Mouse (Mus musculus): ENCODE results near the gene Myh14. TPM values are rescaled to one million over a fixed set of nuclear protein-coding genes. Genes with fewer than 3 reads are reported as not detected.

The Myh14 gene
- polyA plus RNA-seq, 1 experiment from 2014 or later, result 1.6 TPM

DNA sequence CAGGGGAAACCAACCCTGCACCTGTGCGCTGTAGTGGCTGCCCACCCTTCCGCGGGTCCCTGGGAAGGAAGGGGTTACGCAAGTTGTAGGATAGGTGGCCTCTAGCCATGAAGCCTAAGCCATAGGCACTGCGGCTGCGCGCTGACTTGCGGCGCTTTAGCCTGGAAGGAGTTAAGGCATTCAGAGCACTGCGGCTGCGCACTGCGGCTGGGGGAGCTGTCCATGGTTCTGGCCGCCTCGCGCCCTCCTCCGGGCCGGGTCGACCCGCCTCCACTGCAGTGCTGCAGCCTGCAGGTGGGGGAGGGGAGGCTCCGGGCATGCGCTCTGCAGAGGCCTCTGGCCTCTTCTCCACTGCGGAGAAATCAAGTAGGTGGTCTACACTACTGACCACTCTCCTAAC, 76.9 kb downstream of the Myh14 start:
- WGBS, result under 1% methylated on average over 22 of the region's 22 CpGs
- no peaks in the 10 kb centered on the region for H3K36me3 ChIP-seq (ENCODE audit: control insufficient read depth, insufficient read depth)
- peak overlapping the region; percentile 59 for H3K4me2 ChIP-seq (ENCODE audit: low read length)
- H3K27me3 ChIP-seq (replicated peaks; ENCODE audit: control insufficient read depth, insufficient read depth, low read length), result peaks cover 16% of the 10 kb centered on the region; the same call in 1 of the 2 replicates
- H3K4me3 ChIP-seq (replicated peaks; ENCODE audit: low read length), result peak overlapping the region; percentile 58
- peak overlapping the region; percentile 73 for H3K9ac ChIP-seq (replicated peaks; ENCODE audit: low read depth, low read length)
- ATAC-seq, result peak; percentile 27
- H3K27ac ChIP-seq (ENCODE audit: low read length), result peak overlapping the region; percentile 61
- no peaks in the 10 kb centered on the region for H3K9me3 ChIP-seq (ENCODE audit: control insufficient read depth, low read length)
- peaks cover 49% of the 10 kb centered on the region for H3K4me1 ChIP-seq (replicated peaks; ENCODE audit: control insufficient read depth, insufficient read depth, low read length)

DNA sequence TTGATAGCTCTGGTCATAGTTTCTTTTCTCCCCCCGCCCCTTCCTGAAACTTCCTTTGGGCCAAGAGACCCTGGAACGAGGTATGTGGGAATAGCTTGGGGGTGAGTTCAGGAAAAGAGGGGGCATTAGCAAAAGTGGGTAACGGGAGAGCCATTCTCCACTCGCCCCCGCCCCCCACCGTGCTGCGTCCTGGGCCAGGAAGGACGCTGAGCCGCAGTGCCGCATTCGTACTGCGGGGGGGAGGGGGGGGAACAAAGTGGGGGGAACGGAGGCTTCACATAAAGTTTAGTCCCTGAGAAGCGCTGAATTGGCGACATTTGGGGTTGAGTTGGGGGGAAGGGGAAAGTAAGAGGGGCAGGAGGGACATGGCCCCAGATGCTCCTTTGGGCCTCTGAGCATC, 77.6 kb downstream of the Myh14 start:
- Histone ChIP-seq H3K27me3 (replicated peaks; ENCODE audit: control insufficient read depth, insufficient read depth, low read length) (peaks cover 20% of the 10 kb centered on the region), H3K9ac (replicated peaks; ENCODE audit: low read depth, low read length) (no peak overlapping the region), H3K36me3 (ENCODE audit: control insufficient read depth, insufficient read depth) (no peaks in the 10 kb centered on the region), H3K4me3 (replicated peaks; ENCODE audit: low read length) (peak overlapping the region; percentile 8; the same call in 1 of the 2 replicates), H3K27ac (ENCODE audit: low read length) (no peak overlapping the region), H3K4me1 (replicated peaks; ENCODE audit: control insufficient read depth, insufficient read depth, low read length) (peaks cover 56% of the 10 kb centered on the region), H3K9me3 (ENCODE audit: control insufficient read depth, low read length) (no peaks in the 10 kb centered on the region), H3K4me2 (ENCODE audit: low read length) (peak overlapping the region; percentile 59)
- ATAC-seq, result no peak
- WGBS, result 2% methylated on average over 13 of the region's 15 CpGs

DNA sequence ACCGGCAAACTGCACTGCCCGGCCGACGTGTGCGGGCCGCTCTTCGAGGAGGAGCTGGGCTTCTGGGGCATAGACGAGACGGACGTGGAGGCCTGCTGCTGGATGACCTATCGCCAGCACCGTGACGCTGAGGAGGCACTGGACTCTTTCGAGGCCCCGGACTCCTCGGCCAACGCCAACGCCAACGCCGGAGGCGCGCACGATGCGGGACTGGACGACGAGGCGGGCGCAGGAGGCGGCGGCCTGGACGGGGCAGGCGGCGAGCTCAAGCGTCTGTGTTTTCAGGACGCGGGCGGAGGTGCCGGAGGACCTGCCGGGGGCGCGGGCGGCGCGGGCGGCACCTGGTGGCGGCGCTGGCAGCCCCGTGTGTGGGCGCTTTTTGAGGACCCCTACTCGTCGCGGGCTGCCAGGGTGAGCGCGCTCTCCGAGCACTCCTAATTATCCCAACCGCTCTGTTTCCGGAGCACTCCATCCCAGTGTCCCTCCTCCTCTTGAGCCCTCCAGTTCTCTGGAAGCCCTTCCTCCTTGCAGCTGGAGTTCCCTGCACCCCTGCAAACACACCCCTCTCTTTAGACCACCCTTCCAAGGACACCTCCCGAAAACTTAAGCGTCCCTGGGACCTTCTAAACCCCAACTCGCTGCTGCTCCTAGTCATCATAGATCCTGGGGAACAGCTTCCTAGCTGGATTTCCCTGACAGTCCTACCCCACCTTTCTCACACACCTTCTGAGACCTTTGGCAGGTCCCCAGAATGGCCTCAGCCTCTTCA, 79.1 kb downstream of the Myh14 start:
- Histone ChIP-seq H3K4me3 (replicated peaks; ENCODE audit: low read length) (peak overlapping the region; percentile 67), H3K27me3 (replicated peaks; ENCODE audit: control insufficient read depth, insufficient read depth, low read length) (peaks cover 28% of the 10 kb centered on the region), H3K36me3 (ENCODE audit: control insufficient read depth, insufficient read depth) (no peaks in the 10 kb centered on the region), H3K4me2 (ENCODE audit: low read length) (peak overlapping the region; percentile 96), H3K27ac (ENCODE audit: low read length) (no peak overlapping the region), H3K4me1 (replicated peaks; ENCODE audit: control insufficient read depth, insufficient read depth, low read length) (peaks cover 67% of the 10 kb centered on the region), H3K9ac (replicated peaks; ENCODE audit: low read depth, low read length) (peak overlapping the region; percentile 64), H3K9me3 (ENCODE audit: control insufficient read depth, low read length) (no peaks in the 10 kb centered on the region)
- under 1% methylated on average over 60 of the region's 60 CpGs for WGBS
- no peak for ATAC-seq

DNA sequence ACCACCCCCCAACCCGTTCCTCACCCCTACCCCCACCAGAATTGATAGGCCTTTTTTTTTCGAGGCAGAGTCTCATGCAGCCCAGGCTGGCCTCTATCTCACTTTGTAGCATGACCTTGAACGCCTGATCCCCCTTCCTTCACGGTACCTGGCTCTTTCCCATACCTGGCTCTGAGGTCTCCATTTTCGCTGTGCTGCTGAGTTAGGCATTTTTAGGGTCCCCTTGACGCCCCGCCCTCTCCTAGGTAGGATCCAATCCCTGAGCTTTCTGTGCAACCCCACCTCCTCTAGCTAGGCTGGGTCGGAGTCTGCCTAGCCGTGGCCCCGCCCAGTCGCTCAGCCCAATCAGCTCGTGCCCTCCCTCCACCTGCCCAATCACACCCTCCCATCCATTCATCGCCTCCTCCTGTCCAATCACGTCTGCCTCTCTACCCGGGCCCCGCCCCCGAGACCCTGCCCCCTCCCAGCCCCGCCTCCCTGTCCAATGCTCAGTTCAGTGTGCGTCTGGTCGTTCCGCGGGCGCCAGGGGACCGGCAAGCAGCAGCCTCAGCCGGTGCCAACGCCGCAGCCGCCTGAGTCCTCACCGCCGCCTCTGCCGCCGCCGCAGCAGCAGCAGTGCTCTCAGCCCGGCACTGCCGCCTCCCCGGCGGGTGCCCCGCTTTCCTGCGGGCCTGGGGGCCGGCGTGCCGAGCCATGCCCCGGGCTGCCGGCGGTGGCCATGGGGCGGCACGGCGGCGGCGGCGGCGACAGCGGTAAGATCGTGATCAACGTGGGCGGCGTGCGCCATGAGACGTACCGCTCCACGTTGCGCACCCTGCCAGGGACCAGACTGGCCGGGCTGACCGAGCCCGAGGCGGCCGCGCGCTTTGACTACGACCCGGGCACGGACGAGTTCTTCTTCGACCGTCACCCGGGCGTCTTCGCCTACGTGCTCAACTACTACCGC, 80.0 kb downstream of the Myh14 start, which contains the start of gene Kcnc3:
Gene Kcnc3, plus strand, starts transcription at position 263 of the 946 bp plus-strand sequence.
- H3K27me3 ChIP-seq (replicated peaks; ENCODE audit: control insufficient read depth, insufficient read depth, low read length), result peaks cover 28% of the 10 kb centered on the region
- ATAC-seq, result peak; percentile 92
- peak within 1 kb of the TSS; percentile 96 for H3K4me2 ChIP-seq (ENCODE audit: low read length)
- H3K9ac ChIP-seq (replicated peaks; ENCODE audit: low read depth, low read length), result peak within 1 kb of the TSS; percentile 64
- H3K9me3 ChIP-seq (ENCODE audit: control insufficient read depth, low read length), result no peaks in the 10 kb centered on the region
- peak within 1 kb of the TSS; percentile 67 for H3K4me3 ChIP-seq (replicated peaks; ENCODE audit: low read length)
- no peaks in the 10 kb centered on the region for H3K36me3 ChIP-seq (ENCODE audit: control insufficient read depth, insufficient read depth)
- peak within 1 kb of the TSS; percentile 29; the same call in 1 of the 2 replicates for H3K27ac ChIP-seq (ENCODE audit: low read length)
- H3K4me1 ChIP-seq (replicated peaks; ENCODE audit: control insufficient read depth, insufficient read depth, low read length), result peaks cover 67% of the 10 kb centered on the region
- under 1% methylated on average over 76 of the region's 80 CpGs for WGBS

DNA sequence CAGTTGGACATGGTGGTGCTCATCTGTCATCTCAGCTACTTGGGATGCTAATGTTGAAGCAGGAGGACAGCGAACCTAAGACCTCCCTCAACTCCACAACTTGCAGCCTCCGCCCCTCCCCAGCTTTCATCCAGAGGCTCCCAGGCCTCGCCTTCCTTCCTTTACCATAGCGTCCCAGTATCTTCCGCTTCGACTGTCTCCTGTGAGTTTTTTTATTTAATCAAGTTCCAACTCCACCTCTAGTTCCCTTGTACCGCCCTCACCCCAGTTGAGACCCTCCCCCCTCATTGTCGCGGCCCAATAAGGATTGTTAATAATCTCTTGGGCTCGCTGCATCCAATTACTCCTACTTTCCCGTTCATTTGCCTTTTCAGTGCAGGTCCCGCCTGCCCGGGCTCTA, 80.7 kb downstream of the Myh14 start:
- ATAC-seq, result no peak
- no peaks in the 10 kb centered on the region for H3K36me3 ChIP-seq (ENCODE audit: control insufficient read depth, insufficient read depth)
- WGBS, result 2% methylated on average over 13 of the region's 13 CpGs
- H3K27ac ChIP-seq (ENCODE audit: low read length), result no peak overlapping the region
- H3K4me3 ChIP-seq (replicated peaks; ENCODE audit: low read length), result peak overlapping the region; percentile 67
- H3K9ac ChIP-seq (replicated peaks; ENCODE audit: low read depth, low read length), result no peak overlapping the region; the same call in 1 of the 2 replicates
- H3K4me2 ChIP-seq (ENCODE audit: low read length), result peak overlapping the region; percentile 96
- H3K9me3 ChIP-seq (ENCODE audit: control insufficient read depth, low read length), result no peaks in the 10 kb centered on the region
- H3K27me3 ChIP-seq (replicated peaks; ENCODE audit: control insufficient read depth, insufficient read depth, low read length), result peaks cover 28% of the 10 kb centered on the region
- peaks cover 67% of the 10 kb centered on the region for H3K4me1 ChIP-seq (replicated peaks; ENCODE audit: control insufficient read depth, insufficient read depth, low read length)

DNA sequence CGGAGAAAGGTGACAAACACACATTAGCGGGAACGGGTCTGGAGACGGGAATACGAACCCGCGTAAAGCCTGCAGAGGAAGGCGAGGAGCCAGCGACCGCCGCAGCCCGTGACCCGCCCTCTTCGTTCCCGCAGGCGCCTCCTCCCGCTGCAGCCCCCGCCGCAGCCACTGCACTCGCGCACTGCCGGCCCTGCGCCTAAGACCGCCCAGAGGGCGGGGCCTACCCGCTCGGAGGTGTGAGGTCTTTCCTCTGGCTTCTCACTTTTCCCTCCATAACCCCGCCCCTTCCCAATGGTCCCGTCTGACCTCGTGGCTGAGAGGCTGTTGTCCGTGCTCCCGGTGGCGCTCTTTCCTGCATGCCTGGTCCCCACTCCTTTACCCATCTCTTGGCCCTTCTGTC, 81.5 kb downstream of the Myh14 start:
- H3K9ac ChIP-seq (replicated peaks; ENCODE audit: low read depth, low read length), result peak overlapping the region; percentile 63
- H3K4me2 ChIP-seq (ENCODE audit: low read length), result peak overlapping the region; percentile 96
- no peaks in the 10 kb centered on the region for H3K9me3 ChIP-seq (ENCODE audit: control insufficient read depth, low read length)
- H3K4me3 ChIP-seq (replicated peaks; ENCODE audit: low read length), result peak overlapping the region; percentile 67
- 0% methylated on average over 30 of the region's 33 CpGs for WGBS
- no peaks in the 10 kb centered on the region for H3K36me3 ChIP-seq (ENCODE audit: control insufficient read depth, insufficient read depth)
- ATAC-seq, result 0 out of 2 replicates have a peak, but pooled peaks have one; percentile 13
- H3K27ac ChIP-seq (ENCODE audit: low read length), result peak overlapping the region; percentile 16
- peaks cover 60% of the 10 kb centered on the region for H3K4me1 ChIP-seq (replicated peaks; ENCODE audit: control insufficient read depth, insufficient read depth, low read length)
- H3K27me3 ChIP-seq (replicated peaks; ENCODE audit: control insufficient read depth, insufficient read depth, low read length), result peaks cover 28% of the 10 kb centered on the region

DNA sequence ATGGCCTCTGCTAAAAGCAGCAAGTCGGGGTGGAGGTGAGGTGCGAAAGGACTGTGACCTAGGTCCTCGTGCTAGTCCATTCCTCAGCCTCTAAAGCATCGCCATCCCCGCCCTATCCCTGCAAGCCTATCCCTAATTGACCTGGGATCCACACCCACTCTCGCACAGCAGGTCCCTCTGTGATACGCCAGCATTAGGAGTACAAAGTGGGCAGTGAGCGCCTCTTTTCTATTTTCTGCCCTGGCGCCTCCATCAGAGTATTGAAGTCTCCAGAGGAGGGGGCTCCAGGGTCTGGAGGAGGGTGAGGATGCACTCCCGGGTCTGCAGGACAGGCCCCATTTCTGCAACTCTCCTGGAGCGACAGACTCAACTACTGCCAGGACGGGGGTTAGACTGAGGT, 82.3 kb downstream of the Myh14 start:
- Histone ChIP-seq H3K9ac (replicated peaks; ENCODE audit: low read depth, low read length) (peak overlapping the region; percentile 63), H3K27ac (ENCODE audit: low read length) (peak overlapping the region; percentile 20; the same call in 1 of the 2 replicates), H3K4me2 (ENCODE audit: low read length) (peak overlapping the region; percentile 96), H3K27me3 (replicated peaks; ENCODE audit: control insufficient read depth, insufficient read depth, low read length) (peaks cover 25% of the 10 kb centered on the region), H3K4me1 (replicated peaks; ENCODE audit: control insufficient read depth, insufficient read depth, low read length) (peaks cover 54% of the 10 kb centered on the region), H3K9me3 (ENCODE audit: control insufficient read depth, low read length) (no peaks in the 10 kb centered on the region), H3K36me3 (ENCODE audit: control insufficient read depth, insufficient read depth) (no peaks in the 10 kb centered on the region), H3K4me3 (replicated peaks; ENCODE audit: low read length) (peak overlapping the region; percentile 67)
- ATAC-seq, result no peak
- 9% methylated on average over 12 of the region's 12 CpGs for WGBS

DNA sequence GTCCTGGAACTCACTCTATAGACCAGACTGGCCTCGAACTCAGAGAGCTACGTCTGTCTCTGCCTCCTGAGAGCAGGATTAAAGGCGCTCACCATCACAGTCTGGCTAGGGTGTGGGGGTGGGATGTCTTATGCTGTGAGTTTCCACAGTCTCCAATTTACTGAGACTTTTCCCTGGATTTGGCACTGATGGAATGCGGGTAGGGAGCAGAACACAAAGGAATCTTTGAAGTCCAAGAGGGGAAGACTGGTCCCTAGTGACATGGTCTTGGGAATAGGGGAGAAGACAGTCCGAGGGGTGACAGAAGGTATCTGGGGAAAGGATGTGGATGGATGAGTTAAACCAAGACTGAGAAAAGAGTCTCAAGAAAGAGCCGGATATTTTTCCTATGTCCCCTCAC, 83.0 kb downstream of the Myh14 start:
- peaks cover 48% of the 10 kb centered on the region for H3K4me1 ChIP-seq (replicated peaks; ENCODE audit: control insufficient read depth, insufficient read depth, low read length)
- no peak for ATAC-seq
- H3K9ac ChIP-seq (replicated peaks; ENCODE audit: low read depth, low read length), result no peak overlapping the region; the same call in 1 of the 2 replicates

DNA sequence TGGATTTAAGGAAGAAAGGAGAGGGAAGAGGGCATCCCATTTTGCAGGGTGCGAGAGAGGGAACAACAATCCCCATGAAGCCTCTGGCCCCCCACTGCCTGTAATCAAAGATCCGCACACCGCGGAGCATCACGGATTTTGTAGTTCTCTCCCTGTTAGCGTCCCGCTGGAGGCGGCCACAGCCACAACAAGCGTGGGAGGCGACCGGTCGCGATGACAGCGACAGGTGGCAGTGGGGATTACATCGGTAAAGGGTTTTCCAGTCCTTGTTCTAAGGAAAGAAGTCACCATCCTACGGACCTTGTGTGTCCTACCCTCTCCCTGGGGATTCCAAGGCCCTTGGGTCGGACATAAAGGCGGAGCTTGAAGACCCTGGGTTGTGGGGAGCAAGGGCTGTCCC, 83.7 kb downstream of the Myh14 start:
- peak; percentile 61 for ATAC-seq
- H3K4me2 ChIP-seq (ENCODE audit: low read length), result peak overlapping the region; percentile 96
- peaks cover 15% of the 10 kb centered on the region for H3K27me3 ChIP-seq (replicated peaks; ENCODE audit: control insufficient read depth, insufficient read depth, low read length)
- H3K4me1 ChIP-seq (replicated peaks; ENCODE audit: control insufficient read depth, insufficient read depth, low read length), result peaks cover 43% of the 10 kb centered on the region
- H3K4me3 ChIP-seq (replicated peaks; ENCODE audit: low read length), result peak overlapping the region; percentile 67
- WGBS, result under 1% methylated on average over 18 of the region's 18 CpGs
- H3K9me3 ChIP-seq (ENCODE audit: control insufficient read depth, low read length), result no peaks in the 10 kb centered on the region
- H3K27ac ChIP-seq (ENCODE audit: low read length), result no peak overlapping the region
- no peaks in the 10 kb centered on the region for H3K36me3 ChIP-seq (ENCODE audit: control insufficient read depth, insufficient read depth)
- peak overlapping the region; percentile 58 for H3K9ac ChIP-seq (replicated peaks; ENCODE audit: low read depth, low read length)

More for the DNA sequence above, 83.0 kb downstream of the Myh14 start:
- peak overlapping the region; percentile 96 for H3K4me2 ChIP-seq (ENCODE audit: low read length)
- peak overlapping the region; percentile 67 for H3K4me3 ChIP-seq (replicated peaks; ENCODE audit: low read length)
- peaks cover 19% of the 10 kb centered on the region for H3K27me3 ChIP-seq (replicated peaks; ENCODE audit: control insufficient read depth, insufficient read depth, low read length)
- no peaks in the 10 kb centered on the region for H3K36me3 ChIP-seq (ENCODE audit: control insufficient read depth, insufficient read depth)
- 36% methylated on average over 6 of the region's 6 CpGs for WGBS
- no peaks in the 10 kb centered on the region for H3K9me3 ChIP-seq (ENCODE audit: control insufficient read depth, low read length)
- H3K27ac ChIP-seq (ENCODE audit: low read length), result no peak overlapping the region
